Mouse (Mus musculus) intestine, postnatal 0 days (tissue): ENCODE measurements at regions not wholly inside any gene's neighbourhood (a gene's known extent, or its start where the extent isn't known, plus 50 kb on each side); places are given as distances from the start of the nearest gene placed in this dataset.

ENCODE experiments used
- ATAC-seq: fragments of 200-750 bp; cut with Nextera tagmentation; 2 replicates; pipeline ENCODE4 v1.8.0; 2017; ENCODE audit warnings: mild to moderate bottlenecking, moderate TSS enrichment, moderate library complexity
- H3K27ac ChIP-seq: fragments of 300-500 bp; sonication (generic); 2 replicates; pipeline ENCODE4 v1.5.1; 2014; ENCODE audit warnings: mild to moderate bottlenecking, low read depth, low read length, moderate library complexity
- H3K27me3 ChIP-seq: fragments of 300-500 bp; sonication (generic); replicated peaks from 2 replicates; pipeline ENCODE4 v1.6.1; 2014; ENCODE audit warnings: low read length, mixed read lengths; ENCODE audit not compliant: control insufficient read depth, insufficient read depth
- H3K36me3 ChIP-seq: fragments of 300-500 bp; sonication (generic); 2 replicates; pipeline ENCODE4 v1.6.1; 2014; ENCODE audit warnings: mild to moderate bottlenecking, moderate library complexity; ENCODE audit not compliant: control insufficient read depth, insufficient read depth
- H3K4me1 ChIP-seq: fragments of 300-500 bp; sonication (generic); replicated peaks from 2 replicates; pipeline ENCODE4 v1.6.1; 2014; ENCODE audit warnings: antibody characterized with exemption, low read length, mixed read lengths; ENCODE audit not compliant: control insufficient read depth, insufficient read depth
- H3K4me2 ChIP-seq: fragments of 300-500 bp; sonication (generic); replicated peaks from 2 replicates; pipeline ENCODE4 v1.6.1; 2014; ENCODE audit warnings: low read depth, mild to moderate bottlenecking, moderate library complexity
- H3K4me3 ChIP-seq: fragments of 300-500 bp; sonication (generic); 2 replicates; pipeline ENCODE4 v1.5.1; 2014; ENCODE audit warnings: low read depth, low read length
- H3K9ac ChIP-seq: fragments of 300-500 bp; sonication (generic); 2 replicates; pipeline ENCODE4 v1.6.1; 2014; ENCODE audit warnings: mild to moderate bottlenecking, low read depth, low read length
- H3K9me3 ChIP-seq: fragments of 300-500 bp; sonication (generic); 2 replicates; pipeline ENCODE4 v1.6.1; 2016; ENCODE audit warnings: mixed run types; ENCODE audit not compliant: control insufficient read depth
- CTCF ChIP-seq: sonication (generic); IDR thresholded peaks from 2 replicates; pipeline ENCODE4 v1.5.1; 2016; ENCODE audit warnings: low read depth, mild to moderate bottlenecking, control low read depth, antibody characterized with exemption, moderate library complexity
- WGBS: fragments of 180-500 bp; shearing (Covaris S2); extraction: QIAGEN DNeasy Blood & Tissue Kit; methylation state at CpG from one replicate; pipeline ENCODE4 v1.1.7; 2014; 5-methylcytosine and 5-hydroxymethylcytosine counted together

DNA sequence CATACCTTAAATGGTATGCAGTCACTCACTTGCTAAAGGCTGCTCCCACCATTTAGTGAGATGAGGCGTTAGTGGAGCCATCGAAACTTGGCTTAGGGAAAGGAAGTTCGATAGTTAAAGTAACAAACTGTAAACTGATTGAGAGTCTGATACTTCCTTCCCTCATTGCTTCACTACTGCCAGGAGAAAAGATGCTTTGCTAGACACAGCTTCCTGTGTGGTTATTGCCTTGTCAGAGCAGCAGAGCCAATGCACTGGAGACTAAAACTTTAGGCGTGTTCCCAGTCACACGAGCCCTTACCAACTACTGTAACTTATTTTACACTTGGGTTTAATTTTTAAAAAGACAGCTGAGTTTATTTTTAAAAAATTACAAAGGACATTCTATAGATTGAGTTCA, 1324.8 kb upstream of the Sel1l start:
- WGBS: 76% methylated on average over 5 of the region's 5 CpGs
- Histone ChIP-seq H3K36me3 (no peaks in the 10 kb centered on the region), H3K4me1 (no peaks in the 10 kb centered on the region), H3K27ac (no peak overlapping the region), H3K4me2 (no peak overlapping the region), H3K9me3 (no peaks in the 10 kb centered on the region), H3K27me3 (no peaks in the 10 kb centered on the region), H3K9ac (no peak overlapping the region), H3K4me3 (no peak overlapping the region)
- no peak for TF ChIP-seq CTCF
- no peak for ATAC-seq

DNA sequence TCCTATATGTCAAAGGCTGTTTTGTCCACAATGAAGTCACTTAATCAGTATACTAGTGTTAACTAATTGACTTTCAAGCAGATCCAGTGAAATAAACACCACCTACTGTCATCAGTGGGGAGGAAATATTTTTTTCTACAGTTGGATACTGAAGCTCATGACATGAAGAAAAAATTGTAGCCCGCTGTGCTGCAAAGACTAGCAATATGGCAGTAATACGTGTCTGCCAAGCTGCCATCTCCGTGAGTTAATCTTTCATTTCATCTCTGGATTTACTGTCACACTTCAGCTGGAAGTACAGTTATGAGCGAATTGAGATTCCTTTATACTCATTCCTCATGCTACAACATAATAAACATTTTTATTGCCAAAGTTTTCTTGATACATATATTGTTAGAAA, 1311.3 kb upstream of the Sel1l start:
- WGBS: 90% methylated on average over 4 of the region's 4 CpGs
- H3K27ac ChIP-seq: no peak overlapping the region
- no peaks in the 10 kb centered on the region for H3K27me3 ChIP-seq
- H3K4me2 ChIP-seq: no peak overlapping the region
- ATAC-seq: no peak
- H3K9ac ChIP-seq: no peak overlapping the region
- no peaks in the 10 kb centered on the region for H3K4me1 ChIP-seq
- H3K9me3 ChIP-seq: no peaks in the 10 kb centered on the region
- no peak overlapping the region for H3K4me3 ChIP-seq
- no peaks in the 10 kb centered on the region for H3K36me3 ChIP-seq
- TF ChIP-seq CTCF: no peak

DNA sequence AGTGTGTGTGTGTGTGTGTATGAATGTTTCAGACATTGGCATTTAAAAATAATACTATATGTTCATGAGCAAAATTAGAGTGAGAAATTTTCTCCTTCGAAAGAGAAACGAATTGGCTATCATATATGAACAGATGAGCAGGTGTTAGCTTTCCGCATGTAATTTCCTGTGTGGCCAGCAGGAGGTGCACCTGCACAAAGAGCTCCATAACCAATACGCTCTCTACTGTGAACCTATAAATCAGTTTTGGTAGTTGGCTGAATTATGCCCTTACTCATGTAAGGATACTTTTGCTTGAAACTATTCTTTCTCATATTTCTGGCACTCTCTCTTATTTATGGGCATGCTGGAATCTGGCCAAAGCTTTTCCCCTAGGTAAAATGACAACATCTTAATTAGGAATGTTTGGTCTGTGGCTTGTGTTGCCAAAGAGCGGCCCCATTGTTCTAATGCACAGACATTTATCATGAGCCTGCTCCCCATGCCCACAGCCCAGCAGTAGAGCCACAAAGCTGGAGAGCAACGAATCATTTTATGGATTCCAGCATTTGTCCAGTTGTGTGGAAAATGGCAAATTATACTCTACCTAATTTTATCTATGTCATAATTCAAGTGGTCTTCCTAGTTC, 1303.8 kb upstream of the Sel1l start:
- peak; percentile 72 for TF ChIP-seq CTCF
- ATAC-seq: no peak
- H3K27ac ChIP-seq: no peak overlapping the region
- H3K9ac ChIP-seq: no peak overlapping the region
- H3K4me1 ChIP-seq: no peaks in the 10 kb centered on the region
- H3K4me3 ChIP-seq: no peak overlapping the region
- no peaks in the 10 kb centered on the region for H3K36me3 ChIP-seq
- no peak overlapping the region for H3K4me2 ChIP-seq
- no peaks in the 10 kb centered on the region for H3K27me3 ChIP-seq
- no peaks in the 10 kb centered on the region for H3K9me3 ChIP-seq
- WGBS: 59% methylated on average over 6 of the region's 6 CpGs

DNA sequence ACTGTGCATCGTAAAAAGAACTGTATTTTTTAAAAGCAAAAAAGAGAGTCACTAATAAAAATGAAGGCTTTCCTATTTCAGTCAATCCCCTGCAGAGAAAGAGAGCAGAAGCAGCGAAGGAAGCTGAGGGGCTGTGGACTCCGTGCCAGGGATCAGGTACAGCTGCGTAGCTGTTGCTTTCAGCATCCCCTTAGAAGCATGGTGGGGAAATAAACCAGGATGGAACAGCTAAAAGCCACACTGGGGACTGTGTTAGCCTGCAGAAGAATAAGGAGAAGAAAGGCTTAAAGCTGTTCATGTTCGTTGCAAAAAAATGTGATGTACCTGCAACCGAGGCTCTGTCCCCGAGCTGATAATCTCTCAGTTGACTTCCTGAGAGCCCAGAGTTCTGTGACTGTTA, 1302.6 kb upstream of the Sel1l start:
- ATAC-seq: no peak

DNA sequence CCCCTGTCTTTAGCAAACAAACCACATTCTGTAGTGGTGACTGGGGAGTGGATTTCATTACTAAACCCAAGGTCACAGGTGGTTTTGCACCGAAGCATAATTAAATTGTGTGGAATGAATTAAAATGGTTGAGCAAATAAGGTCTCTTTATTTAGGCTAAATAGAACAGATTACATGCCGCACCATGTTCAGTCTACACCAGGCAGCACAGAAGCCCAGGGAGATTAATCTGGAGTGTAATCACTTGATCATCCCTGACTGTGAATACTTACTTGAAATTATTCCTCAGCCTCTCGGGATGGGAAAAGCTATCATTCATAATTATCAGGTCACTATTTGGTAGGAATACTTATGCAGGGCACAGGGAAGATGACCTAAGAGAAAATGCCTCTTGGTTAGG, 1293.3 kb upstream of the Sel1l start:
- 68% methylated on average over 3 of the region's 3 CpGs for WGBS
- no peaks in the 10 kb centered on the region for H3K36me3 ChIP-seq
- TF ChIP-seq CTCF: no peak
- ATAC-seq: no peak
- H3K4me3 ChIP-seq: no peak overlapping the region
- no peaks in the 10 kb centered on the region for H3K27me3 ChIP-seq
- H3K9me3 ChIP-seq: no peaks in the 10 kb centered on the region
- no peak overlapping the region for H3K9ac ChIP-seq
- no peaks in the 10 kb centered on the region for H3K4me1 ChIP-seq
- no peak overlapping the region for H3K4me2 ChIP-seq
- H3K27ac ChIP-seq: no peak overlapping the region

More for the DNA sequence above, 1302.6 kb upstream of the Sel1l start:
- Histone ChIP-seq H3K36me3 (no peaks in the 10 kb centered on the region), H3K4me2 (no peak overlapping the region), H3K27me3 (no peaks in the 10 kb centered on the region), H3K4me1 (no peaks in the 10 kb centered on the region), H3K4me3 (no peak overlapping the region), H3K9ac (no peak overlapping the region), H3K27ac (no peak overlapping the region), H3K9me3 (no peaks in the 10 kb centered on the region)
- TF ChIP-seq CTCF: no peak
- 77% methylated on average over 7 of the region's 7 CpGs for WGBS

DNA sequence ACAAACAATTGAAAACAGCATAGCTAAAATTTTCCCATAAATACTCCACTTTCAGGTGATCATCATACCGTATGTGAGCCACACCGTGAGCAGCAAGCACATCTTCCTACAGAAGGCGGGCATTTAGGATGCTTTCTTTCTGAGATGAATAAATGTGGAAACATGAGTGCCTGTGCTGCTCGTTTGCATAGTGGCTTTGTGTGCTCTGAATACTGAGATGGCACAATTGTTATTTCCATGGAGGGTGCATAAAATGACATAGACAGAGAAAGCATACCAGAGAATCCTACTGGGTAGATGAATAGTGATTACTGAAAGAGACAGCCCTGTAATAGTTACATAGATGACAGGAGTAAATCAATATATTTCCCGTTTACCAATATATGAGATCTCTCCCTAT, 1287.4 kb upstream of the Sel1l start:
- Histone ChIP-seq H3K4me3 (no peak overlapping the region), H3K27ac (no peak overlapping the region), H3K9me3 (no peaks in the 10 kb centered on the region), H3K9ac (no peak overlapping the region), H3K36me3 (no peaks in the 10 kb centered on the region), H3K4me2 (no peak overlapping the region), H3K4me1 (no peaks in the 10 kb centered on the region), H3K27me3 (no peaks in the 10 kb centered on the region)
- ATAC-seq: no peak
- 89% methylated on average over 5 of the region's 5 CpGs for WGBS
- no peak for TF ChIP-seq CTCF

DNA sequence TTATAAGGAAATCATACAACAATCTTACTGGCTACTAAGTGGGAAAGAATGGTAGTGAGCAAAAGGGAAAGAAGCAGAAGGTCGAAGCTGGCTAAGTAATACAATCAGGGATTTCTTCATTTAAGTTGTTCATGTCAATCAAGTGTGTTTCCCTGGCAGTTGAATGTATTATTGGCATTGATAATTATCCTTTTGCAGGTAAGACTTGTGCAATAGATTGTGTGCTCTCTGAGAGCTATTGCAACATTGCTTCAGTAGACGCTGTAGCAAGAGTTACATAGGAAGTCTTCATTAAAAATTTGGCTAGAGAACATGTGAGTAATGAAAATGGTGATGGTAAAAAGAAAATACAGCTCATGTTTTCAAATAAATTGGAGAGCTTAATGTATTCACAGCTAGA, 1273.3 kb upstream of the Sel1l start:
- Histone ChIP-seq H3K9ac (no peak overlapping the region), H3K27me3 (no peaks in the 10 kb centered on the region), H3K4me2 (no peak overlapping the region), H3K4me1 (no peaks in the 10 kb centered on the region), H3K36me3 (no peaks in the 10 kb centered on the region), H3K27ac (no peak overlapping the region), H3K4me3 (no peak overlapping the region), H3K9me3 (no peaks in the 10 kb centered on the region)
- ATAC-seq: no peak
- no peak for TF ChIP-seq CTCF
- 91% methylated on average over 2 of the region's 2 CpGs for WGBS
